26 mouse cellular contexts compared by ENCODE assay signal in genomic region chr3:10681938-10682337, GRCm38 (mm10).
"Had no signal": no experiment of that assay in that cellular context is flagged by ENCODE, and none has a peak within 500 bp of the region (broad histone marks: within the 10 kb centered on the region; RNA-seq: fewer than 3 reads in every experiment).

No protein-coding gene starts in this region.

- H3K27ac ChIP-seq: heart, adult 2 months; heart, embryonic 13.5 days; heart, embryonic 15.5 days; hindbrain, embryonic 10.5 days; hindbrain, embryonic 12.5 days; hindbrain, embryonic 14.5 days; kidney, embryonic 15.5 days; kidney, postnatal 0 days; left cerebral cortex, adult 2 months; limb, embryonic 10.5 days; limb, embryonic 12.5 days; liver, embryonic 13.5 days had no signal

- H3K9me3 ChIP-seq: heart, embryonic 13.5 days; heart, embryonic 15.5 days; hindbrain, embryonic 10.5 days; hindbrain, embryonic 12.5 days; kidney, embryonic 15.5 days; limb, embryonic 10.5 days; limb, embryonic 12.5 days; liver, embryonic 13.5 days had no signal

- H3K9ac ChIP-seq: heart, embryonic 13.5 days; heart, embryonic 15.5 days; hindbrain, embryonic 12.5 days; hindbrain, embryonic 14.5 days; kidney, embryonic 15.5 days; limb, embryonic 12.5 days; liver, embryonic 13.5 days had no signal

- H3K27me3 ChIP-seq: heart, embryonic 13.5 days; heart, embryonic 15.5 days; hindbrain, embryonic 12.5 days; kidney, embryonic 15.5 days; limb, embryonic 12.5 days; liver, embryonic 13.5 days had no signal

- H3K4me3 ChIP-seq: heart, adult 2 months; heart, embryonic 13.5 days; heart, embryonic 15.5 days; hindbrain, embryonic 10.5 days; hindbrain, embryonic 12.5 days; kidney, embryonic 15.5 days; left cerebral cortex, adult 2 months; limb, embryonic 10.5 days; limb, embryonic 12.5 days; liver, embryonic 13.5 days had no signal

- ATAC-seq: hindbrain, embryonic 16.5 days; intestine, embryonic 16.5 days had no signal

- H3K4me1 ChIP-seq: heart, embryonic 13.5 days; heart, embryonic 15.5 days; hindbrain, embryonic 10.5 days; hindbrain, embryonic 12.5 days; kidney, embryonic 15.5 days; limb, embryonic 10.5 days; limb, embryonic 12.5 days; liver, embryonic 13.5 days had no signal

- H3K4me2 ChIP-seq: heart, embryonic 11.5 days; heart, embryonic 13.5 days; heart, embryonic 15.5 days; hindbrain, embryonic 12.5 days; hindbrain, embryonic 14.5 days; kidney, embryonic 15.5 days; limb, embryonic 12.5 days; liver, embryonic 11.5 days; liver, embryonic 13.5 days had no signal

- H3K36me3 ChIP-seq: heart, embryonic 13.5 days; heart, embryonic 15.5 days; hindbrain, embryonic 10.5 days; hindbrain, embryonic 12.5 days; kidney, embryonic 15.5 days; limb, embryonic 10.5 days; limb, embryonic 12.5 days; liver, embryonic 13.5 days had no signal

- DNase-seq: gastrocnemius, postnatal 14 days; gastrocnemius, postnatal 36 days; heart, adult 11 months; heart, adult 2 months; heart, postnatal 4 days; kidney, adult 11 months; kidney, adult 2 months; kidney, adult 9 months; kidney, postnatal 14 days; kidney, postnatal 36 days; liver; liver, embryonic 13.5 days had no signal
